Mouse (Mus musculus) CD4-positive helper T cell, adult 2 months (primary cell): Measurements from ENCODE around the gene Gm12887.

Experiments
- DNase-seq: peaks from one replicate; pipeline ENCODE4 v3.0.0-alpha.2; 2012; ENCODE audit warnings: low read depth, missing footprints, low spot score

The Gm12887 gene

GRCm38 (mm10) chr4:121622003-121622402 is at the start of gene Gm12887:
Gene Gm12887, minus strand, starts transcription at chr4:121622103.
- no peak for DNase-seq

- DNase-seq: no peak
These were observed 35.1 kb upstream of the Gm12887 start for GRCm38 (mm10) chr4:121657040-121657439.
